Mouse (Mus musculus) adrenal gland, adult (tissue): ENCODE data around the gene N4bp2l1.
"Not testable (repeated sequence)": the region's sequence is repeated elsewhere in the genome, so short reads cannot be mapped to it uniquely, and the experiment has no call there.

ENCODE experiments used
- DNase-seq, 2 experiments: peaks; one replicate each; pipeline ENCODE4 v3.0.0; 2022 to 2023; ENCODE audit warnings: low spot score in 1 of 2; ENCODE audit not compliant: inconsistent age in 2 of 2

N4bp2l1 gene

DNA sequence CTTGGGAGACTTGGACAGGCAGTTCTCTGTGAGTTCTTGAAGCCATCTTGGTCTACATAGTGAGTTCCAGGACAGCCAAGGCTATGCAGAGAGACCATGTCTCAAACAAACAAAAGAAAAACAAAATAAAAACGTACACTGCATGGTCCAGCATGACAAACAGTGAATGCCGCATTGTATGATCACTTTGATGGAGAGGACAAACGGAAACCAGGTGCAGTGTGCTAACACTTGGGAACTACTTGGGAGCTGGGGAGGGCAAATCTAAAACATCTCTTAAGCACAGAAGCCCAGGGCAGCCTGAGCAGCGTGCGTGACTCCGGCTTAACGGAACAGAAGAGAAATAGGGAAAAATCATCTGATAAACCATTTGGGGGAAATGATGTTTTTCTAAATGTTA lies at the start of gene N4bp2l1:
N4bp2l1 (minus strand) TSS at position 101 of the 400 bp plus-strand sequence.
- no peak for DNase-seq

GRCm38 (mm10) chr5:150644926-150645325 lies 47.9 kb upstream of the N4bp2l1 start:
- no peak for DNase-seq

DNA sequence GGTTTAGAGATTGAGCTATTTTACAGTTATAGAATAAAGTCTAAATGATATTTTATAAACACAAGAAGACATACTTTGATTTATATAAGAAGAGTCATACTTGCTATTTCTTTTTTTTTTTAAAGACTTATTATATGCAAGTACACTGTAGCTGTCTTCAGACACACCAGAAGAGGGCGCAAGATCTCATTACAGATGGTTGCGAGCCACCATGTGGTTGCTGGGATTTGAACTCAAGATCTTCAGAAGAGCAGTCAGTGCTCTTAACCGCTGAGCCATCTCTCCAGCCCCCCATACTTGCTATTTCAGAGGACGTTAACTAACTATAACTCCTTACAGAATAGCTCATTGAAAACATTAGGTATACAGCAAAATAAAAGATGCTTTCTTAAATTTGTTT lies 46.4 kb upstream of the N4bp2l1 start:
- not testable (repeated sequence) for DNase-seq

GRCm38 (mm10) chr5:150641440-150641839 lies 44.5 kb upstream of the N4bp2l1 start:
- no peak for DNase-seq

DNA sequence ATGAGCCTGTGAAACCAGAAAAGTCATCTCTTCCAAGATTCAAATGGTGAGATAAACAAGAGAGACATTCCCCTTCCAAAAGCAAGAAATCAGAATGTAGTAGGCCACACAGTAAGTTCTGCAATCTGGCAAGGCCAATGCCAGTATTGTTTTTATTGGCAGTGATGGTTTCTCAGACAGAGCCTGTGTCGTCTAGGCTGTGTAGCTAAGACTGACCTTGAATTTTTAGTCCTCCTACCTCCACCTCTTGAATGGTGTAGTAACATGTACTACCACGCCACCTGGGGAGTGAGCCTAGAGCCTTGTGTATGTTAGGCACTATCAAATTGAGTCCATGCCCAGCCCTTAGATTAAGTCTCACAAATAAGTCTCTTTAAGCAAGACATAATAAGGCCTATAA lies 32.7 kb upstream of the N4bp2l1 start:
- DNase-seq: peak in 1 of 2 experiments; percentile 69

GRCm38 (mm10) chr5:150629272-150629671 lies 32.3 kb upstream of the N4bp2l1 start:
- DNase-seq: no peak

GRCm38 (mm10) chr5:150625528-150625927 lies 28.5 kb upstream of the N4bp2l1 start:
- DNase-seq: peak; percentile 33 to 55

DNA sequence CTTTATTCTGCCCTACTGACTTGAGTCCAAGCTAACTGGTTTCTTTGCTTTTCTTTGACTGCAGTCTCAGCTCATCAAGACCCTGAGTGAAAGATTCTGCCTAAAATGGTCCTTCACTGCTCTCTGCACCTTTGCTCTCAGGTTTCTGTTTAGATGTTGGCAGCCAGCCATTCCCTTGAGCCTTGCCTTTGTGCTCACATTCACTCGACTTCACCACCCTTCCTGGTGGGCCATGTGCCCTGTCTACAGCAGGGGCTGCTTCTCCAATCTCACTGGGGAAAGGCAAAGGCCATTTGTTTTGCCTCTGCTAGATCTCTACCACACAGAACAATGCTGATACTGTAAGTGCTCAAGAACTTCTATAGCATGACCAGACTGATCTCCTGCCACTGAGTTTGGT lies 25.8 kb upstream of the N4bp2l1 start:
- DNase-seq: no peak

DNA sequence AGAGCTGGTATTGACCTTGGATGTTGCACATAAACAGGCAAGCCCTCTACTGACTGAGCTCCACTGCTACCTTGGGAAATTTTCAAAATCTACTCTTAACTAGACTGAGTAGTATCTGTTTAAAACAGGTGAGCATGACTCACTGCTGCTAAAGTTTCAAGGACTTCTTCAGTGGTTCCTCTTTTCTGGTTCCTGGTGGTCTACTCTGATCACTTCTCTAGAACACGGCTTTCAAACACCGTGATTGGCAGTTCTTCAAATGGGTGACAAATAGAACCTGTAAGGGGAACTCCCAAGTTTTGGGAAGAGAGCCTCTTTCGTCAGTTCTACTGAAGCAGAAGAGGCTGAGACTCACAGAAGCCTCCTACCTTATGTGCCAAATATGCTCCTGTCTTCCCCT lies 24.6 kb upstream of the N4bp2l1 start:
- no peak for DNase-seq

DNA sequence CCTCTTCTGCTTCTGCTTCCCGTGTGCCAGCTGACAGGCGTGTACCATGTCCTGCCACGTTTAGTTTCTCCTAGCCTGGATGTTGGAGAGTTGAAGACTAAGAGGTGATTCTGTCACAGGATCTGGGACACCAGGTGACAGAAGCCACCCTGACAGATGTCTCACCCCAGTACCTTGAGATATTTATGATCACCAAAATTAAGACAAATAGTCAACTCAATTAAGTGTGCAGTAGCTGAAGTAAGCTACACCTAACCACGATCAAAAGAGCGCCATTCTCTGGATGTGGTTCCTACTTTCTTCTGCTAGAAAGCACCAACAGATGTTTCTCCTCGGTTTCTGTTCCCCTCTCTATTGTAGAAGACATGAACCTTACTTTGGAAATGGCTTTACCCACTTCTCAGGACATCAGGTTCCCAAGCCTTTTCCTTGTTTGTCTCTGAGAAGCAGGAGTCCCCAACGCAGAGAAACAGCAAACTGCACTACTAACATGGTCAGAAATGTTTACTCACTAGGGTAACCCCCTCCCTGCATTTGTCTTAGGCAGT lies 23.7 kb upstream of the N4bp2l1 start:
- DNase-seq: no peak

- no peak for DNase-seq
Measured at GRCm38 (mm10) chr5:150618599-150619355, 21.8 kb upstream of the N4bp2l1 start.

DNA sequence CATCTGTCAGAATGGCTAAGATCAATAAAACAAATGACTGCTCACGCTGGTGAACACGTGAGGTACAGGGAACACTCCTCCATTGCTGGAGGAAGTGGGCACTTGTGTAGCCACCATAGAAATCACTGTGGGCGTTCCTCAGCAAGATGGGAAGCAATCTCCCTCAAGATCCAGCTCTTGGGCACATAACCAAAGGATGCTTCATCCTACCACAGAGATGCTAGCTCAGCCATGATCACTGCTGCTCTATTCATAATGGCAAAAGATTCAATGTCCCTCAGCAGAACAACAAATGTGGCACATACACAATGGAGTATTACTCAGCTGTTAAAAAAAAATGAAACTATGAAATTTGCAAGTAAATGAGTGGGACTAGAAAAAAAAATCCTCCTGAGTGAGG lies 19.7 kb upstream of the N4bp2l1 start:
- no peak for DNase-seq

DNA sequence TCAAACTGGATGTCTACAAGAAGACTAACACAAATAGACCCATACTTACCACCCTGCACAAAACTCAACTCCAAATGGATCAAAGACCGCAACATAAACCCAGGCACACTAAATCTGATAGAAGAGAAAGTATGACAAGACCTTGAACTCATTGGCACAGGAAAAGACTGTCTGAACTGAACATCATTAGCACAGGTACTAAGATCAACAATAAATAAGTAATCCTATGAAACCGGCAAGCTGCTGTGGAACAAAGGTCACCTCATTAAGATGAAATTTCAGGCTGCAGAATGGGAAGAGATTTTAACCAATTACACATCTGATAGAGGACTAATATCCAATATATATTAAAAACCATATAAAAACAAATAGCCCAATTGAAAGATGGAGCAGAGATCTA lies 19.2 kb upstream of the N4bp2l1 start:
- no peak for DNase-seq

DNA sequence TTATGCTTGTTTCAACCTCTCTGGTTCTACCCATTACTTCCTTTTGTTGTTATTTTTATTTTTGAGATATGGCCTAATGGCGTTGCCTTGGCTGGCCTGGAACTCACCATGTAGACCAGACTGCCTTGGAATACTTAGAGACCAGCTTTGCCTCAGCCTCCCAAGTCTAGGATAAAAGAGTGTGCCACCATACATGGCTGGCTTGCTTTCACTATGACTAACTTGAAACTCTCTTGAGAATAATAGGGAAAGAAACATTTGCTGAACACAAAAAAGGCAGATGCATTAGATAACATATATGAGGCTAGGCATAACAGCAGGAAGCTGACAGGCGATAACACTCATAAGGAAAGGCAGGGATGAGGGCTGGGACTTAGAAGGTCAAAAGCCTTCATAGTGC lies 17.1 kb upstream of the N4bp2l1 start:
- DNase-seq: no peak

DNA sequence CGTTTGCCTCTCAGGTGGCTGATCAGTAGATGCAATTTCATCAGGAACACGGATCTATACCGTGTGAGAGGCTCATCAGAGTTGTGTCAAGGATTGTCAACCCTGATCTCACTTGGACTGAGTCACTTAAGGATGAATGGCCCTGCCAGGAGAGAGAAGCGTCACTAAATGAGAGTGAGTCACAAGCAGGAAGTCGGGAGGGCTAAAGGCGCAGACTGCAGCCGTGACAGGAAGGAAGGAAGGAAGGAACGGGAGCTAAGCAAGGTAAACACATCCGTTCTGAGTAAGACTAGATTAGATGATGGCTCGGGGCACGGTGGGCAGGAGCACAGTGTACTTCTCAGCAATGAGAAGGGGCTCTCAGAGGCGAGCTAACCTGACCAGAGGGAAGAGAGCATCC lies 14.7 kb upstream of the N4bp2l1 start:
- DNase-seq: peak; percentile 62 to 87

GRCm38 (mm10) chr5:150611136-150611535 lies 14.1 kb upstream of the N4bp2l1 start:
- no peak for DNase-seq

DNA sequence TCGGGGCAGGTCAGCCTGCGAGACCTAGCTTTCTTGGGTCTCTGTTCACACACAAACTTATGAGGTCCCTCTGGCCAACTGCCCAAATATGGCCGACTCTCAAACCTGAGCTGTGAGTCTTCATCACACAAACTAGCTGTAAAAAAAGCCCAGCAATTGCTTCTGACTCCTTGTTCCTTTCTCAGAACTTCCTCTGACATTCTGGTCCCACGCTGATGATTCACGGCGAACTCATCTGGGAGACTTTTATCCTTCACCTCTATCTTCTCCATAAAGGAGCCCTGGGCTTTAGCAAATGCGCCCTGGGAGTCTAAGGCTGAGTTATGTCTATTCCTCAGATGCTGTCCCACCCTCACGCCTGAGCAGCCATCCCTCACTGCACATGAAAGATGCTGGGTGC lies 10.6 kb upstream of the N4bp2l1 start:
- DNase-seq: peak in 1 of 2 experiments; percentile 62

DNA sequence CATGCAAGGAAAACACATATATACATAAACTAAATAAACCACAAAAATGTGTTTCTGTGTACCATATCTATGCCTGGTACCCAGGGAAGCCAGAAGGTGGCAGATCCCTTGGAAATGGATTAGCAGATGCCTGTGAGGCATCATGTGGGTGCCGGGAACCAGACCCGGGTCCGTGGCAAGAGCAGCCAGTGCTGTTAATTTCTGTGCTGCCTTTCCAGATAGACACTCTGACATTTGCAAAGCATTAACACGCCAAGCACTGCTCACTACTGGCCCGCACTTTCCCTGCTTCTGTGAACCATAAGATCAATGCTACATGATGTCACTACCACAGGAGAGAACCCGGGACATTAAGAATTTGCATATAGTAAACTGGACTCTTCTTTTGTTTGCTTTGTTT lies 9.1 kb upstream of the N4bp2l1 start:
- DNase-seq: no peak

- DNase-seq: no peak
Measured at GRCm38 (mm10) chr5:150601441-150602230, 4.6 kb upstream of the N4bp2l1 start.

DNA sequence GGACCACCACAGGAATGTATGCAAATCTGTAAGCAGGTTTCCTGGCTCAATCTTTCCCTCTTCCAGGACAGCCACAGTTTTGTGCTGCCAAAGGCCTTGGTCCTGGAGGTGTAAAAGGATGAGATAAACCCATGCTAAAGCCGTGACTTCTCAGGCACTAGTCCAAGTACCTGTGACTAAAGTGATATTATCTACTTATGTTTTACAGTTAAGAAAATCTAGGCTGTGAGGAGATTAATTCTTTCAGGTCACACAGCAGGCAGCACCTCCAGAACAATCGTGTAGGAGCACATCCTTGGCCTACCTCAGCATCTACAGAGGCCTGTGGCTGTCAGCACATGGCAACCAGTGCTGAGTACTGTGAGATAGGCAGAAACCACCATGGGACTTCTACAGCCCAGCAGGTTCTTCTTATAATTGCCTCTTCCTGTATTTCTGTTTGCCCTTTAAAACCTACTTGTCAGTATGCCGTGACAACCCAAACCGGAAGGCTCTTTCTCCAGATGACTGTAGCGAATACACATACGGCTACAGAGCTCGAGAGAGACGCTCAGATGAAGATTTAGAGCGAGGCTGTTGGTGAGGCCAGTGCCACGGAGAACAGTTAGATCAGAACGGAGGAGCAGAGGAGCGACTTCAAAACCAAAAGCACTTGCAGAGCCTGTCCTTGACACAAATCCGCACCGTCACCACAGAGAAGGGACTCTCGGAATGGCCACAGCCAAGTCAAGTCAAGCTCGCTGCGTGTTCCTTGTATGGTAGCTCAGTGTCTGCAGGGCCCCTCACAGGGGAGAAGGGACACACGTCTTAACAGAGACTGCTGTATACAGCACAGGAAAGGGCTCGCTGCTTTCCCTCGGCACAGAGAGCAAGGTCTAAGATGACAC lies 3.8 kb upstream of the N4bp2l1 start:
- DNase-seq: peak; percentile 83 to 92
